Mouse (Mus musculus) embryonic facial prominence, embryonic 10.5 days (tissue): ENCODE measurements around the gene Flii. TPM values are rescaled to one million over a fixed set of nuclear protein-coding genes. Genes with fewer than 3 reads are reported as not detected.

Experiments
- DNase-seq: peaks from one replicate; pipeline ENCODE4 v3.0.0-alpha.2; 2017; ENCODE audit warnings: low spot score
- H3K27ac ChIP-seq: fragments of 300-500 bp; sonication (generic); replicated peaks from 2 replicates; pipeline ENCODE4 v1.5.1; 2016; ENCODE audit warnings: mild to moderate bottlenecking
- H3K27me3 ChIP-seq: fragments of 300-500 bp; sonication (generic); replicated peaks from 2 replicates; pipeline ENCODE4 v1.6.1; 2016; ENCODE audit warnings: low read depth, mild to moderate bottlenecking; ENCODE audit not compliant: poor library complexity, severe bottlenecking
- H3K36me3 ChIP-seq: fragments of 300-500 bp; sonication (generic); replicated peaks from 2 replicates; pipeline ENCODE4 v1.6.1; 2016; ENCODE audit warnings: mild to moderate bottlenecking, moderate library complexity
- H3K4me1 ChIP-seq: fragments of 300-500 bp; sonication (generic); 2 replicates; pipeline ENCODE4 v1.6.1; 2016
- H3K4me3 ChIP-seq: fragments of 300-500 bp; sonication (generic); 2 replicates; pipeline ENCODE4 v1.5.1; 2016; ENCODE audit warnings: mild to moderate bottlenecking, moderate library complexity
- H3K9me3 ChIP-seq: fragments of 300-500 bp; sonication (generic); 2 replicates; pipeline ENCODE4 v1.6.1; 2016; ENCODE audit warnings: mild to moderate bottlenecking
- WGBS: fragments of 180-500 bp; shearing (Covaris S2); methylation state at CpG from one replicate; pipeline ENCODE4 v1.1.7; 2016; 5-methylcytosine and 5-hydroxymethylcytosine counted together
- polyA plus RNA-seq: library from polyadenylated mRNA; unstranded; fragments of >200 nt; fragmentation: Nextera tagmentation; extraction: Ambion mirVana; gene quantifications from 2 replicates; pipeline ENCODE4 v1.2.1, GENCODE M21; 2016

Flii gene
- polyA plus RNA-seq: 71.9 and 75.5 TPM in 2 replicates

DNA sequence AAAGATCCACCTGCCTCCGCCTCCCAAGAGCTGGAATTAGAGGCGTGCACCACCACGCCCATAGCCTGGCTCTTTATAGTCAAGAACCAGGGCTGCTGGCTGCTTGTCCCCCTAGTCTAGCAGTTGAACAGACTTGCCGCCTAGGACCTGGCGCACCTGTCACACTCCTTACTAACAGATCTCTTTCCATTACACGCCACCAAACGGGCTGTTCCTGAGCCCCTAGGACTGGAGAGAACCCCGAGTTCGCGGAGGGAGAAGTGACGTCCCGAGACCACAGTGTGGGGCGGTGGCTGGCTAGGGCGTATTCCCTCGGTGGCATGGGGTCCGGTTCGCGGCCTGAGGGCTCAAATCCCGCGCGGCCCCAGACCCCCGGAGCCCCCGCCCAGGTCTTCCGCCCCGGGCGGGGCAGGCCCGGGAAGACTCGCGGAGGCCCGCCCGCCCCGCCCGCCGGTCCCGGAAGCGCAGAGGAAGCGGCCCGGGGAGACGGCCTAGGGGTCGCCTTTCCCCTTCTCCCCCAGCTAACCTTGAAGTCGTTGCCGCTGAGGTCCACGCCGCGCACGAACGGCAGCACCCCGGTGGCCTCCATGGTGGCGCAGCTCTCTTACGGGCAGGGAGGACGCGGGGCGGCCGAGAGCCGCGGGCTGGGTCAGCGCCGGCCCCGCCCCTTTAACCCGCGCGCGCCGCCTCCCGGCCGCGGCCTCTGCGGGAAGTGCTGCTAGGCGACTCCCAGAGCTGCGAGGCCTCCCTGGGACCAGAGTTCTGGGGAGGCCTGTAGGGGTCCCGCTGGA lies at the start of gene Flii:
TSS of gene Flii (minus strand) at position 663 of the 791 bp plus-strand sequence.
- Histone ChIP-seq H3K9me3 (no peaks in the 10 kb centered on the region), H3K36me3 (peaks cover 55% of the 10 kb centered on the region), H3K4me1 (peaks cover 35% of the 10 kb centered on the region), H3K4me3 (peak within 1 kb of the TSS; percentile 91), H3K27ac (peak within 1 kb of the TSS; percentile 91), H3K27me3 (no peaks in the 10 kb centered on the region)
- DNase-seq: peak; percentile 89
- under 1% methylated on average over 69 of the region's 71 CpGs for WGBS

DNA sequence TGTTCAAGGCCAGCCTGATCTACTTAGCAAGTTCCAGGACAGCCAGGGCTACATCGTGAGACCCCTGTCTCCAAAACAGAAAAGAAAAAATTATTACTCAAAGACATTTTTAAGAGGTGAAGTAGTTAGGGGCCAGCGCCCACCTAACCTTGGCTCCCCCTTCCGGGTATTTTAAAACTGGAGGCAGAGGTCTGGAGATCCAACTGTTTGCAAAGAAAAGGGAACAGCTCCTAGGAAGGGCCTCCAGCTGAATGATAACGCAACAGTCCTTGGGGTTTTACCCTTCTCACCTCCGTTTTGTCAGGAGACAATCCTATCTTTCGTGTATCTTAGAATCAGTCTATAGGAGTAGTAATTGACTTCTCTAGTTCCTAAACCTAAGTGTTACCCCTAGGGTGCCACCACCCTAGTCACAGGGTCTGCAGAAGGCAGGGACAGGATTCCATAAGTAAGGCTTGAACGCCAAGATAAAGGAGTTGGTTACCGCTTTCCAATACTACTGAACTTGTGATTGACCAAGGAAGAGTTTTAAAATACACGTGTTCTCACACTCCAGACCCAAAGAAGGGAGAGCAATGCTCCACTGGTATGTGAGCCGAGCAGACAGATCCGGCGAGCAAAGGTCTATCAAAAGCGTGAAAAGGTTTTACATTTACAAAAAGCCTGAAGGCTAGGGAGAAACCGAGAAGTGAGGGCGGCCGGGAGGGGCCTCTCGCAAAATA lies 49.2 kb upstream of the Flii start:
- H3K4me1 ChIP-seq: peaks cover 58% of the 10 kb centered on the region
- H3K36me3 ChIP-seq: peaks cover 30% of the 10 kb centered on the region
- peak overlapping the region; percentile 90 for H3K27ac ChIP-seq
- no peaks in the 10 kb centered on the region for H3K27me3 ChIP-seq
- 5% methylated on average over 17 of the region's 17 CpGs for WGBS
- no peaks in the 10 kb centered on the region for H3K9me3 ChIP-seq
- H3K4me3 ChIP-seq: peak overlapping the region; percentile 93
- no peak for DNase-seq

- no peak overlapping the region for H3K27ac ChIP-seq
- peaks cover 51% of the 10 kb centered on the region for H3K4me1 ChIP-seq
- no peaks in the 10 kb centered on the region for H3K27me3 ChIP-seq
- DNase-seq: no peak
- 56% methylated on average over 6 of the region's 6 CpGs for WGBS
- H3K36me3 ChIP-seq: peaks cover 23% of the 10 kb centered on the region
- H3K9me3 ChIP-seq: no peaks in the 10 kb centered on the region
- peak overlapping the region; percentile 93 for H3K4me3 ChIP-seq
These were observed 48.5 kb upstream of the Flii start for GRCm38 (mm10) chr11:60775578-60775977.

DNA sequence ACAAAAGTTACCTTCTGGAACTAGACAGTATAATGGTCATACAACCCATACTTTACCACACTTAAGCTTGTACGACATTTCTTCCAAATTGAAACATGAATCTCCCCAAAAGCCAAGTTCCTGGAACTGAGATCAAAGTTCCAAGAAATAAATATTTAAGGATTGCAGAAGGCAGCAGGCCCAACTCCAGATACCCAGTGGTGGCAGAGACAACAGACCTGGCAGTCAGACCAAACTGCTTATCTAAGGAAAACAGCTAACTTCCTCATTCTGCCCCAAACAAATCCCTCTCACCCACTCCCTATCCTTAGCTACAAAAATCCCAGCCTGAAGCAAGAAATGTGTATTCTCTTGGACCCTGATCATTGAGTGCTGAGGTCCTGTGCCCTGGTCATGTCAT lies 47.8 kb upstream of the Flii start:
- Histone ChIP-seq H3K9me3 (no peaks in the 10 kb centered on the region), H3K27me3 (no peaks in the 10 kb centered on the region), H3K4me1 (peaks cover 44% of the 10 kb centered on the region), H3K36me3 (peaks cover 16% of the 10 kb centered on the region), H3K4me3 (peak overlapping the region; percentile 93; the same call in 1 of the 2 replicates), H3K27ac (no peak overlapping the region)
- DNase-seq: no peak
- WGBS: 88% methylated on average over 1 of the region's 1 CpGs

- WGBS: 92% methylated on average over 3 of the region's 3 CpGs
- H3K27me3 ChIP-seq: no peaks in the 10 kb centered on the region
- H3K4me3 ChIP-seq: no peak overlapping the region
- H3K36me3 ChIP-seq: peaks cover 9% of the 10 kb centered on the region
- H3K4me1 ChIP-seq: peaks cover 37% of the 10 kb centered on the region
- no peak for DNase-seq
- H3K9me3 ChIP-seq: no peaks in the 10 kb centered on the region
- H3K27ac ChIP-seq: no peak overlapping the region
These were observed 47.2 kb upstream of the Flii start for GRCm38 (mm10) chr11:60774158-60774689.

- peaks cover 21% of the 10 kb centered on the region for H3K4me1 ChIP-seq
- no peak for DNase-seq
- H3K9me3 ChIP-seq: no peaks in the 10 kb centered on the region
- H3K27me3 ChIP-seq: no peaks in the 10 kb centered on the region
- H3K4me3 ChIP-seq: no peak overlapping the region
- H3K36me3 ChIP-seq: no peaks in the 10 kb centered on the region
- 77% methylated on average over 4 of the region's 4 CpGs for WGBS
- H3K27ac ChIP-seq: no peak overlapping the region
These were observed 45.1 kb upstream of the Flii start for GRCm38 (mm10) chr11:60772161-60772560.

- 88% methylated on average over 3 of the region's 3 CpGs for WGBS
- H3K36me3 ChIP-seq: peaks cover 9% of the 10 kb centered on the region; the same call in 1 of the 2 replicates
- H3K27ac ChIP-seq: no peak overlapping the region
- DNase-seq: no peak
- H3K4me1 ChIP-seq: peaks cover 14% of the 10 kb centered on the region
- H3K9me3 ChIP-seq: no peaks in the 10 kb centered on the region
- no peak overlapping the region for H3K4me3 ChIP-seq
- no peaks in the 10 kb centered on the region for H3K27me3 ChIP-seq
These were observed 43.7 kb upstream of the Flii start for GRCm38 (mm10) chr11:60770776-60771175.

GRCm38 (mm10) chr11:60769322-60769721 lies 42.3 kb upstream of the Flii start:
- Histone ChIP-seq H3K27ac (no peak overlapping the region), H3K27me3 (no peaks in the 10 kb centered on the region), H3K9me3 (no peaks in the 10 kb centered on the region), H3K4me3 (no peak overlapping the region), H3K4me1 (peaks cover 3% of the 10 kb centered on the region; the same call in 1 of the 2 replicates), H3K36me3 (peaks cover 22% of the 10 kb centered on the region)
- no peak for DNase-seq
- 87% methylated on average over 2 of the region's 2 CpGs for WGBS

DNA sequence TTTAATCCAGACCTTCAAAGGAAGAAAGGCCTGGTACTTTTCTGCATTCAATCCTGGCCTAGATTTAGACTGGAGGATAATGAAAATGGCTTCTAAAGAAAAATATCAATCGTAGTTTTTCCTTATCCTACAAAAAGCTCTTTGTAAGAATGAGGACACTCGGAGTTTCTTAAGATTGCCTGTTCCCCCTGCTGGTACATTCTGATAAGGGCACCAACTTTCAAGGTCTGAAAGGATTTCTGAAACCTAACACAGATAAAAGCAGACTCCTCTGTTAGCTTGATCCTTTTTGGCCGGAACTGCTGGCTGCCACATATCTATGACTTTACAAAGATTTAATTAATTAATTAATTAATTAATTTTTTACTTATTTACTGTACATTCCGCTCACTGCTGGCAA lies 39.9 kb upstream of the Flii start:
- no peak for DNase-seq
- WGBS: 87% methylated on average over 4 of the region's 4 CpGs
- Histone ChIP-seq H3K4me3 (no peak overlapping the region), H3K27me3 (no peaks in the 10 kb centered on the region), H3K27ac (no peak overlapping the region), H3K4me1 (no peaks in the 10 kb centered on the region), H3K9me3 (no peaks in the 10 kb centered on the region), H3K36me3 (peaks cover 35% of the 10 kb centered on the region)

GRCm38 (mm10) chr11:60761681-60762080 lies 34.6 kb upstream of the Flii start:
- no peak overlapping the region for H3K4me3 ChIP-seq
- H3K9me3 ChIP-seq: no peaks in the 10 kb centered on the region
- H3K4me1 ChIP-seq: no peaks in the 10 kb centered on the region
- H3K36me3 ChIP-seq: peaks cover 85% of the 10 kb centered on the region
- no peaks in the 10 kb centered on the region for H3K27me3 ChIP-seq
- H3K27ac ChIP-seq: no peak overlapping the region
- DNase-seq: no peak
- WGBS: 91% methylated on average over 3 of the region's 3 CpGs

DNA sequence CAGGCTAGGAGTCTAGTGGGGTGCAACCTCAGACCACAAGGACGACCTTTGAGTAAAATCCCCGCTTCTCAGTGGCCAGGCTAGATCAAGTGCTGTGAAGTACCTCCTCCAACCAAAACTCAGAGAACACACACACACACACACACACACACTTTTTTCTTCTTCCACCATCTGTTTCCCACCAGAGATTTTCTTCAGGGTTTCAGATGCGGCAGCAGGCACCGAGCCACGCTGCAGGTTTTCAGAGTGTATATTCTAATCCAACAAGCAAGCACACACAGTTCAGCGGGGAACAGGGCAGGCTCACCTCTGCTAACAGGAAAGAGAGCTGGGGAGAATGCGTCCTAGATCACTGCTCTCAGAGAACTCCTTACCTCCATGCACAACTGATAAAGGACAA lies 28.5 kb upstream of the Flii start:
- Histone ChIP-seq H3K9me3 (no peaks in the 10 kb centered on the region), H3K4me1 (no peaks in the 10 kb centered on the region), H3K36me3 (peaks cover 97% of the 10 kb centered on the region), H3K27ac (no peak overlapping the region), H3K4me3 (no peak overlapping the region), H3K27me3 (no peaks in the 10 kb centered on the region)
- 95% methylated on average over 7 of the region's 7 CpGs for WGBS
- no peak for DNase-seq

- no peaks in the 10 kb centered on the region for H3K27me3 ChIP-seq
- H3K4me3 ChIP-seq: no peak overlapping the region
- H3K36me3 ChIP-seq: peaks cover 74% of the 10 kb centered on the region
- no peaks in the 10 kb centered on the region for H3K9me3 ChIP-seq
- WGBS: 88% methylated on average over 3 of the region's 3 CpGs
- H3K4me1 ChIP-seq: no peaks in the 10 kb centered on the region
- no peak for DNase-seq
- no peak overlapping the region for H3K27ac ChIP-seq
These were observed 13.3 kb upstream of the Flii start for GRCm38 (mm10) chr11:60740321-60740720.
